Mouse (Mus musculus): ENCODE results near the gene Tldc2. TPM values are rescaled to one million over a fixed set of nuclear protein-coding genes. Genes with fewer than 3 reads are reported as not detected.

The Tldc2 gene
- polyA plus RNA-seq (2012; fragmentation: generic; extraction: Trizol) = not detected

DNA sequence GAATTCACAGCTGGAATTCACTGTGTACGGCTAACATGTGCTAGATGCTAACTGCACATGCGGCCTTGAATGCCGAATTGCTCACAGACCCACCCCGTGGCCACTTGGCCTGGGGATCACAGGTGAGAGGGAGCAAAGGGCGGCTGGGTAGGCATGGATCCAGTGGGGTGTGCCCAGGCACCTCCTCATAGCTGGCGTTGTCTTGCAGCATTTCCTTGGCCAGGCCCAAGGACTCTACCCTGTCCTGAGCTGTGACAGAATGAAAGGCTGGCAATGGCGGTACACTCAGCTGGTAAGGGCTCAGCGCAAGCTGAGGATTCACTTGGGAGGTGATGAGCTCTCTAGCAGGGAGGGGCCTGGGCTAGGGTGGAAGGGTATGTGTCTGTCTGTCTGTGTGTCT lies at the start of gene Tldc2:
Gene Tldc2 (plus strand): TSS at position 260 of the 400 bp plus-strand sequence.
- Histone ChIP-seq H3ac (ENCODE audit: control insufficient read depth, insufficient read length) (no peak within 1 kb of the TSS), H3K36me3 (ENCODE audit: control insufficient read depth, insufficient read depth) (no peaks in the 10 kb centered on the region), H3K4me2 (ENCODE audit: low read depth) (no peak within 1 kb of the TSS), H3K27me3 (ENCODE audit: control insufficient read depth, insufficient read depth, insufficient read length) (peaks cover 11% of the 10 kb centered on the region), H3K4me3 (no peak within 1 kb of the TSS), H3K79me2 (ENCODE audit: control insufficient read depth, insufficient read depth) (no peaks in the 10 kb centered on the region)
- TF ChIP-seq MAX (IDR thresholded peaks at IDR 0.05; ENCODE audit: low read depth) = no peak
- no peak for TF ChIP-seq SRF (IDR thresholded peaks at IDR 0.05; ENCODE audit: control insufficient read depth, insufficient read length, low read depth)
- TF ChIP-seq MYOD1 (IDR thresholded peaks at IDR 0.05; ENCODE audit: control insufficient read depth in 1 of 3, insufficient read length in 2 of 3, low read depth in 2 of 3) = no peak
- no peak for TF ChIP-seq REST (IDR thresholded peaks at IDR 0.05; ENCODE audit: insufficient read depth, insufficient read length)
- TF ChIP-seq MYOG (IDR thresholded peaks at IDR 0.05; ENCODE audit: control insufficient read depth in 1 of 3, insufficient read depth in 1 of 3, insufficient read length in 2 of 3, low read depth in 2 of 3) = no peak
- TF ChIP-seq TCF12 (IDR thresholded peaks at IDR 0.05; ENCODE audit: insufficient read depth, poor library complexity, severe bottlenecking) = no peak
- no peak for TF ChIP-seq CEBPB (IDR thresholded peaks at IDR 0.05; ENCODE audit: insufficient read depth, poor library complexity, severe bottlenecking)
- TF ChIP-seq E2F4 (IDR thresholded peaks at IDR 0.05; ENCODE audit: insufficient read depth) = no peak
- no peak for TF ChIP-seq POLR2AphosphoS2 (IDR thresholded peaks at IDR 0.05; ENCODE audit: insufficient read length, low read depth)
- no peak for TF ChIP-seq USF1 (IDR thresholded peaks at IDR 0.05; ENCODE audit: low read depth)

DNA sequence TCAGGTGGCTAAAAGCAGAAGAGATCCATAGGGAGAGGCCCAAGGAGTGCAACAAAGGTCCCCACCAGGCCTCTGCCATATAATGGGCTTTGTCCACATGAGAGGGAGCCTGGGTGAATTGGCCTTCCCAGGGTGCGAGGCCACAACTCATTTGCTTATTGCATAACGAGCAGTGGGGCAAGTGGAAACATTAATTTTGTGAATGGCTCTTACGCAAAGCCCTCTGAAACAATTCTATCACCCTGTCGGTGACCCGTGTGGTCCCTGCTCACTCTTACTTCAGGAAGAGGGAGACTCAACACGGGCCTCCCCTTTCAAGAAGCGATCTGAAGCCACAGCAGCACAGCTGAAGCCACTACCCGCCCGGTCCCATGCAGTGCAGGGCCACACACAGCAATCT lies 49.6 kb upstream of the Tldc2 start:
- no peak overlapping the region for H3K4me3 ChIP-seq
- H3K4me2 ChIP-seq (ENCODE audit: low read depth) = no peak overlapping the region
- no peaks in the 10 kb centered on the region for H3K27me3 ChIP-seq (ENCODE audit: control insufficient read depth, insufficient read depth, insufficient read length)
- H3ac ChIP-seq (ENCODE audit: control insufficient read depth, insufficient read length) = no peak overlapping the region
- H3K36me3 ChIP-seq (ENCODE audit: control insufficient read depth, insufficient read depth) = peaks cover 26% of the 10 kb centered on the region
- TF ChIP-seq POLR2A (IDR thresholded peaks at IDR 0.05; ENCODE audit: insufficient read length, low read depth) (no peak), USF1 (IDR thresholded peaks at IDR 0.05; ENCODE audit: low read depth) (no peak), TCF12 (IDR thresholded peaks at IDR 0.05; ENCODE audit: insufficient read depth, poor library complexity, severe bottlenecking) (no peak), SRF (IDR thresholded peaks at IDR 0.05; ENCODE audit: control insufficient read depth, insufficient read length, low read depth) (no peak)
- H3K79me2 ChIP-seq (ENCODE audit: control insufficient read depth, insufficient read depth) = peaks cover 5% of the 10 kb centered on the region

DNA sequence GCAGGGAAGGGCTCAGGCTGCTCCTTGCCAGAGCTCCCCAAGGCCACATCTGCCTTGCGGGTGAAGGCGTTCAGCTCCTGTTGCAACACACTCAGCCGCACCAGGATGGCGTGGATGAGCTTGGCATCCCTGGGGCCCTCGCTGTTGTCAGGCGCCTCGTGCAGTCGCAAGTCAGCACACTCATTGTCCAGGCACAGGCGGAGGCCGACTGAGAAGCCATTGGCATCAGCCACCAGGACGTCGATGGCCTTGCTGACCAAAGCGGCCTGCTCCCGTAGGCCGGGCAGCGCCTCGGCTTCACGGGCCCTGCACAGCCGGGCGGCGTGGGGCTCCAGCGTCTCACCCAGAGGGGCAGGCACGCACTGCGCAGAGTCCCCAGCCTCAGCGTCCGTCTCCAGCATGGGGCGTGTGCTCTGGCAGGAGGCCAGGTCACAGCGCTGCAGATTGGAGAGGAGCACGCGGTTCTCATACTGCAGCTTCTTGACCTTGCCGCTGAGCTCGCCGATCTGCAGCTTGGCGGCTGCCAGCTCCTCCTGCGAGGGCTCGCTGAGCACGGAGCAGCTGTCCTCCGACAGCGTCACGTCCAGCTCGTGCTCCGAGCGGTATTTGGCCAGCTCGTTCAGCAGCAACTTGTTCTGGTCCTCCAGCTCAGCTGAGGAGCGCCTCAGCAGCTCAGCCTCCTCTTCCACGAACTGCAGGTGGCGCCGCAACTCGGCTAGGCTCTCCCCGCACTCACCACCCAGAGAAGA lies 46.8 kb upstream of the Tldc2 start:
- Histone ChIP-seq H3K4me2 (ENCODE audit: low read depth) (no peak overlapping the region), H3K4me3 (no peak overlapping the region), H3K27me3 (ENCODE audit: control insufficient read depth, insufficient read depth, insufficient read length) (no peaks in the 10 kb centered on the region), H3ac (ENCODE audit: control insufficient read depth, insufficient read length) (no peak overlapping the region), H3K79me2 (ENCODE audit: control insufficient read depth, insufficient read depth) (peaks cover 12% of the 10 kb centered on the region), H3K36me3 (ENCODE audit: control insufficient read depth, insufficient read depth) (peaks cover 19% of the 10 kb centered on the region)
- TF ChIP-seq USF1 (IDR thresholded peaks at IDR 0.05; ENCODE audit: low read depth) (no peak), POLR2A (IDR thresholded peaks at IDR 0.05; ENCODE audit: insufficient read length, low read depth) (peak; percentile 25)

DNA sequence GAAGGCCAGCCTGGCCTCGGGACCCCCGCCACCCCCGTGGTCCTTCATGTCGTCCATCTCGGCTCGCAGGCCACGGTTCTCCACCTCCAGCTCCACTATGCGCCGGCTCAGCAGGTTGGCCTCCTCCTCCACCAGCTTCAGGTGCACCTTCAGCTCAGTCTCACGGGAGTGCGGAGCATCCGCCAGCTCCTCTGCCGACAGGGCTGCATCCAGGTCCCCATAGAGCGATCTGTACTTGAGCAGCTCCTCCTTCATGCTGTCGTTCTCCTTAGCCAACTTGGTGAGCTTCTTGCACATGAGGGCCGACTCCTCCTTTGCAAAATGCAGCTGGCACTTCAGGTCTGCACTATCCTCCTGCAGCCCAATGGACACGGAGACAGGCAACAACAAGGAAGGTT lies 46.2 kb upstream of the Tldc2 start:
- H3K36me3 ChIP-seq (ENCODE audit: control insufficient read depth, insufficient read depth) = peaks cover 23% of the 10 kb centered on the region
- no peak for TF ChIP-seq POLR2AphosphoS2 (IDR thresholded peaks at IDR 0.05; ENCODE audit: insufficient read length, low read depth)
- TF ChIP-seq POLR2A (IDR thresholded peaks at IDR 0.05; ENCODE audit: insufficient read length, low read depth) = no peak
- TF ChIP-seq MAX (IDR thresholded peaks at IDR 0.05; ENCODE audit: low read depth) = no peak
- no peak for TF ChIP-seq REST (IDR thresholded peaks at IDR 0.05; ENCODE audit: insufficient read depth, insufficient read length)
- no peak for TF ChIP-seq MYOD1 (IDR thresholded peaks at IDR 0.05; ENCODE audit: control insufficient read depth in 1 of 3, insufficient read length in 2 of 3, low read depth in 2 of 3)
- TF ChIP-seq MYOG (IDR thresholded peaks at IDR 0.05; ENCODE audit: control insufficient read depth in 1 of 3, insufficient read depth in 1 of 3, insufficient read length in 2 of 3, low read depth in 2 of 3) = no peak
- no peak for TF ChIP-seq CEBPB (IDR thresholded peaks at IDR 0.05; ENCODE audit: insufficient read depth, poor library complexity, severe bottlenecking)
- TF ChIP-seq E2F4 (IDR thresholded peaks at IDR 0.05; ENCODE audit: insufficient read depth) = no peak
- no peak for TF ChIP-seq SRF (IDR thresholded peaks at IDR 0.05; ENCODE audit: control insufficient read depth, insufficient read length, low read depth)
- TF ChIP-seq USF1 (IDR thresholded peaks at IDR 0.05; ENCODE audit: low read depth) = no peak
- TF ChIP-seq TCF3 (IDR thresholded peaks at IDR 0.05; ENCODE audit: insufficient read length, low read depth) = no peak
- no peak for TF ChIP-seq TCF12 (IDR thresholded peaks at IDR 0.05; ENCODE audit: insufficient read depth, poor library complexity, severe bottlenecking)
- H3K27me3 ChIP-seq (ENCODE audit: control insufficient read depth, insufficient read depth, insufficient read length) = no peaks in the 10 kb centered on the region
- H3K4me2 ChIP-seq (ENCODE audit: low read depth) = no peak overlapping the region
- H3ac ChIP-seq (ENCODE audit: control insufficient read depth, insufficient read length) = no peak overlapping the region
- peaks cover 18% of the 10 kb centered on the region for H3K79me2 ChIP-seq (ENCODE audit: control insufficient read depth, insufficient read depth)
- no peak overlapping the region for H3K4me3 ChIP-seq

- Histone ChIP-seq H3ac (ENCODE audit: control insufficient read depth, insufficient read length) (no peak overlapping the region), H3K4me2 (ENCODE audit: low read depth) (no peak overlapping the region), H3K36me3 (ENCODE audit: control insufficient read depth, insufficient read depth) (peaks cover 23% of the 10 kb centered on the region), H3K4me3 (no peak overlapping the region), H3K27me3 (ENCODE audit: control insufficient read depth, insufficient read depth, insufficient read length) (no peaks in the 10 kb centered on the region), H3K79me2 (ENCODE audit: control insufficient read depth, insufficient read depth) (peaks cover 14% of the 10 kb centered on the region)
- TF ChIP-seq TCF12 (IDR thresholded peaks at IDR 0.05; ENCODE audit: insufficient read depth, poor library complexity, severe bottlenecking) = no peak
- no peak for TF ChIP-seq POLR2A (IDR thresholded peaks at IDR 0.05; ENCODE audit: insufficient read length, low read depth)
- no peak for TF ChIP-seq MYOG (IDR thresholded peaks at IDR 0.05; ENCODE audit: control insufficient read depth in 1 of 3, insufficient read depth in 1 of 3, insufficient read length in 2 of 3, low read depth in 2 of 3)
- no peak for TF ChIP-seq TCF3 (IDR thresholded peaks at IDR 0.05; ENCODE audit: insufficient read length, low read depth)
Measured at GRCm38 (mm10) chr2:157041421-157041820, 45.4 kb upstream of the Tldc2 start.
